Mouse (Mus musculus) E14TG2a.4 (cell line): Measurements from ENCODE around the gene Lrguk.
A peak's percentile ranks its signal among the peaks of the same experiment; 100 is the strongest.

Source experiments
- H3K27me3 ChIP-seq: 2 replicates; pipeline ENCODE4 v1.6.1; 2014; ENCODE audit warnings: low read length, control low read depth; ENCODE audit not compliant: insufficient read depth
- H3K36me3 ChIP-seq: 2 replicates; pipeline ENCODE4 v1.6.1; 2014; ENCODE audit warnings: low read length, control low read depth; ENCODE audit not compliant: insufficient read depth
- H3K4me1 ChIP-seq: replicated peaks from 2 replicates; pipeline ENCODE4 v1.6.1; 2014; ENCODE audit warnings: low read depth, low read length, control low read depth
- H3K4me3 ChIP-seq: replicated peaks from 2 replicates; pipeline ENCODE4 v1.5.1; 2014; ENCODE audit warnings: mild to moderate bottlenecking, low read length
- H3K9me3 ChIP-seq: 2 replicates; pipeline ENCODE4 v1.6.1; 2014; ENCODE audit warnings: low read length, control low read depth
- CTCF ChIP-seq: conservative IDR thresholded peaks from 2 replicates; pipeline ENCODE4 v1.5.1; 2014; ENCODE audit warnings: low read length
- NANOG ChIP-seq: IDR thresholded peaks from 2 replicates; pipeline ENCODE4 v1.6.1; 2014; ENCODE audit warnings: borderline replicate concordance, low read length, mixed read lengths
- POU5F1 ChIP-seq: IDR thresholded peaks from 2 replicates; pipeline ENCODE4 v1.6.1; 2014; ENCODE audit warnings: low read length, borderline replicate concordance

Lrguk gene

DNA sequence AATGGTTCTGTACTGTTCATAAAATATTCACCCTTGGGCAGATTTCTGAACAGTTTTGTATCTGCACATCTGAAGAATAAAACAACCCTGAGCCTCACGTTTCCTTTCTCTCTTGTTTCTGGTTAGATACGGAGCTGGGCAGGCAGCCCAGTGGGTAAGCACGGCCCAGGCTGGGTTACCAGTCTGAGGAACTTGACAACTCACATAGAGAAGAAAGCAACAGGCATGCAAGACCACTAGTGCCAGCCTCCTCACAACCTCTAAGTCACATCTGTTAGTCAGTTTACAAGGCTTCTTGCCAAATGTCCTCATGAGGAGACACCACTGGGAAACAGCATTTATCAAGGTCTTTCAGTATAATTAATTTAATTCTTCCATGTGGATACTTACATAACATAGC is 139.6 kb downstream of the Lrguk start:
- H3K4me1 ChIP-seq, result peaks cover 38% of the 10 kb centered on the region

DNA sequence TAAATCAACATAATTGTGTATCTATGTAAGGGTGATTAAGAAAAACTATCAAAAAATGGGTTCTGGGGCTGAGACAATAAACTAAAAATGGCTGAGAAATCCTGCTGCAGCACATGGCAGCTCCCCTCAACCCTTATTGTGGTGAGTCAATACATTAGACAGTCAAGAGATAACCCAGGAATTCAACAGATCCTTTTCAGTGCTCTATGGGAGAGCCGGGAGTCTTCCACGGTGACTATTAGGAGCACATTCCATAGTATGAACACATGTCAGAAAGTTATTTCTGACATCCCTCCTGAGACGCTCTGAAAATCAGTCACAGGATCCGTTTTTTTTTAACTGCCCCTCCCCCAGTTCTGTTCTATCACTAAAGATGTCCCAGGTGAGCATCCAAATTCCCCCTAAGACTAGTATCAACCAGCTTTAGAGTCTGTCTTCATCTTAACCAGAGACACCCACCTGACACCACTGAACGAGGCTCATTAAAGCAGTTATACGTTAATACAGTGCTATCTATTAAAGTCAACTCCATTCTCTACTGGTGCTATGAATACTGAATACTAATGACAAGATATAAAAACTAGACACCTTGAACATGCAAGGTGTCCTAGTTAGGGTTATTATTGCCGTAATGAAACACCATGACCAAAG is 141.7 kb downstream of the Lrguk start:
- no peaks in the 10 kb centered on the region for H3K9me3 ChIP-seq
- no peak for TF ChIP-seq POU5F1
- TF ChIP-seq NANOG, result no peak
- no peak for TF ChIP-seq CTCF
- H3K4me1 ChIP-seq, result peaks cover 52% of the 10 kb centered on the region

More for the DNA sequence above, 139.6 kb downstream of the Lrguk start:
- Histone ChIP-seq H3K27me3 (no peaks in the 10 kb centered on the region), H3K9me3 (no peaks in the 10 kb centered on the region), H3K4me3 (no peak overlapping the region), H3K36me3 (peaks cover 62% of the 10 kb centered on the region)
- no peak for TF ChIP-seq NANOG
- TF ChIP-seq POU5F1, result no peak
- TF ChIP-seq CTCF, result no peak

DNA sequence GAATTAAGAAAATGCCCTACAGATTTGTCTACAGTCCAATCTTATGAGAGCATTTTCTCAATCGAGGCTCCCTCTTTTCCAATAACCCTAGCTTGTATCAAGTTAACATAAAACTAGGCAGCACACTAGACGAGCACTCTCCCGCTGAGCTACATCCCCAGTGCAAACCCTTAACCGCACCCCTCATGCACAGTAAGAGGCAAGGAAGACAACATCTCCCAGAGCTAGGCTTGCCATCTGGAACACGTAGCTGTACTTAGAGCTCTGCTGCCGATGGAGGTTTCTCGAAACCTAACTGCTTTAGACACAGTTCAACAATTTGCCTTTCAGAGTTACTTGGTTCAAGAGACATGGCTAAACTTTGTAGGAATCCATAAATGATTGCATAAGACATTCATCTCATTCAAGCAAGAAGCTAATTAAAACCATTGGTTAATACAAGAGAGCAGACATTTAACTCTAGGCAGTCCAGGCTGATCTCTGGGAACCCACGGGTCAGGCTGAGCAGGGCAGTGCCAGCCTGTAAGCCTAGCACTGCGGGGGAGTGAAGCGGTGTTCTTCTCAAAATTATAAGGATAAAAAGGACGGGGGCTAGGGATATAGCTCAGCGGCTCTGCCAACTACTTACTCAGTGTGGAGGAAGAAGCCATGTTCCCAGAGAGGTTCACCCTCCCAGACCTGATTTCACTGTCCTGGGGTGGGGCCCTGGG is 142.7 kb downstream of the Lrguk start:
- no peak for TF ChIP-seq POU5F1
- TF ChIP-seq CTCF, result no peak
- peak overlapping the region; percentile 24; the same call in 1 of the 2 replicates for H3K4me3 ChIP-seq
- peaks cover 33% of the 10 kb centered on the region for H3K36me3 ChIP-seq

More for the DNA sequence above, 141.7 kb downstream of the Lrguk start:
- no peaks in the 10 kb centered on the region for H3K27me3 ChIP-seq
- no peak overlapping the region for H3K4me3 ChIP-seq
- peaks cover 42% of the 10 kb centered on the region for H3K36me3 ChIP-seq

DNA sequence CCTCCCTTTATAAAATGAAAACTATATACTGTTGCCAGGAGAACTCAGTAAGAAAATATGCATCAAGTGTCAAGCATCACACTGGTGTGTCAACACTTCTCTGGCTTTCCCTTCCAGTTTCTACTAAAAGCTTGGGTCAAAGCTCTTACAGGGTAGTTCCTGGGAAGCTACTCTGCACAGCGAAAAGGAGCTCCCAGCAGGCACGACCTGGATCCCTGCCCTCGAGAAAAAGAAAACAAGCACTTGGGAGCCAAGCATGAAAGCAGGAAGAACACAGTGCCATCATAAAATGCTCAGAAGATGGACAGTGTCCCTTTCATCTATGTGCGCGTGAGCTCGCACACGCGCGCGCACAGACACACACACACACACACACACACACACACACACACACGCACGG is 144.0 kb downstream of the Lrguk start:
- H3K4me1 ChIP-seq, result peaks cover 61% of the 10 kb centered on the region
- no peak overlapping the region for H3K4me3 ChIP-seq
- no peaks in the 10 kb centered on the region for H3K9me3 ChIP-seq
- TF ChIP-seq POU5F1, result no peak
- no peak for TF ChIP-seq CTCF
- TF ChIP-seq NANOG, result no peak
- no peaks in the 10 kb centered on the region for H3K27me3 ChIP-seq
- H3K36me3 ChIP-seq, result peaks cover 24% of the 10 kb centered on the region

More for the DNA sequence above, 142.7 kb downstream of the Lrguk start:
- peaks cover 57% of the 10 kb centered on the region for H3K4me1 ChIP-seq
- no peaks in the 10 kb centered on the region for H3K9me3 ChIP-seq
- H3K27me3 ChIP-seq, result no peaks in the 10 kb centered on the region

DNA sequence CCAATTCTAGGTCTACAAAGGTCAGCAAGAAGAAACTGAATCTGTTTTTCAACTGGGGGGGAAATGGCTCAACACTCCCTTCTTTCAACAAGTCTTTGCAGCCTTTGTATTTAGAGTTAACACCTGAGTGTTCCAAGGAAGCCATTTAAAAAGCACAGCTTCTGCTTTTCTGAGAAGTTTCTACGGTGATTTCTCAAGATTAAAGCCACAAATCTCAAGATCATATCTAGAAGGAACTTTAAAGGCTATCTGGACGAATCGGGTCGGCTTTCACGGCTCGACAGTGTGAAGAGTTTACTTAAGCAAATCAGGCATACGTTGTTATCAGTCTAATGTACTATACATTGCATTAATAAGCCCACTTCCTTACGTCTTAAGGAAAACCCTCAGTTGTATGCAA is 145.5 kb downstream of the Lrguk start:
- H3K9me3 ChIP-seq, result no peaks in the 10 kb centered on the region
- H3K4me3 ChIP-seq, result no peak overlapping the region
- H3K36me3 ChIP-seq, result peaks cover 14% of the 10 kb centered on the region
- H3K4me1 ChIP-seq, result peaks cover 59% of the 10 kb centered on the region
- no peaks in the 10 kb centered on the region for H3K27me3 ChIP-seq
- TF ChIP-seq CTCF (no peak), NANOG (no peak), POU5F1 (no peak)

DNA sequence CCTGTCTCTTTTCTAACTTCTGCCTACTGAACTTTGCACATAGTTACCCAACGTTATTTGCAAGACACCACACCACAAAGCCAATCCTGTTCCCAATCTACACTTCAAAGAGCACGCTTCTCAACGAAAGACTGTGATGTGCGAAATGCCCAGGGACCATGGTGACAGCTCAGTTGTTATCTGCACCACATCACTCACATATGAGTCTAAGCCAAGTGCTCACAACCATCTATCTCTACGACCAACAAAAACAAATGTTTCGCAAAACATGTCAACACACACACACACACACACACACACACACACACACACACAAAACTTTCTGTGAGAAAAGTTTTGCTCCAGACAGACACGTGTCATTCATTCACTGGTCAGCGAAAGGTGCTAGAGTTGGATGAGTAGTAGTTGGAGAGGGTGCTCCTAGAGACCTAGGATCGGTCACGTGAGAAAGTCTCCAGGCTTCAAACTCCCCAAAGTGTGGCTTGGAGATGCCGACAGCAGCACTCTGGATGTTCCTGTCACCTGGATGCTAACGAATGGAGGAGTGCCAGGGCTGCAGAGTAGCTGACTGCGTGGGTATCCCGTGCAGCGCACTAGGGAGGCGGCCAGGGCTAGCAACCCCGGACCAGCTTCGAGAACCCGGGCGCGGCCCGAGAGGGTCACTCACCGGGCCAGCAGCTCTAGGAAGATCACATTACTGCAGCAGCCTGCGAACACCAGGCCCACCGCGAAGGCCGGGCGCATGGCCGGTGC is 147.0 kb downstream of the Lrguk start:
- Histone ChIP-seq H3K4me1 (peaks cover 61% of the 10 kb centered on the region), H3K27me3 (no peaks in the 10 kb centered on the region), H3K4me3 (peak overlapping the region; percentile 95), H3K9me3 (peaks cover 13% of the 10 kb centered on the region), H3K36me3 (0 out of 2 replicates have a peak, but pooled peaks cover 7% of the 10 kb centered on the region)
- TF ChIP-seq POU5F1, result no peak
- no peak for TF ChIP-seq CTCF
- TF ChIP-seq NANOG, result no peak

DNA sequence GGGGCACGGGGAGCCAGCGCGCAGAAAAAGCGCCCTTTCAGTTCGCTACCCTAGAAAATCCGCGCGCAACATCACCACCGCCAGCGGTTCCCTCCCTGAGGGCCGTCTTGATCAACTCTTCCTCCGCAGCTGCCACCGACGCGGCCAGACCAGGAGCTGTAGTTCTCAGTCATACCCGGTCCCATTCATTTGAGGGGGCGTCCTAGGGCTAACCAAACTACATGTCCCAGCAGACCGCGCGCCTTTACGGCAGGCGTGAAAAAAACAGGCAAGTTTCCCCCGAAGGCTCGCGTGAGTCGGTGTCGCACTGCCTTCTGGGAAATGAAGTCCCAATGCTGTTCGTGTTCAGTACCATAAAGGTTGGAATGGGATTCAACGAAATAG is 147.6 kb downstream of the Lrguk start, which contains the start of gene Slc35b4:
TSS of gene Slc35b4 (minus strand) at position 248 of the 384 bp plus-strand sequence.
- TF ChIP-seq POU5F1 (no peak), NANOG (no peak), CTCF (no peak)
- Histone ChIP-seq H3K9me3 (peaks cover 13% of the 10 kb centered on the region), H3K4me3 (peak within 1 kb of the TSS; percentile 95), H3K27me3 (no peaks in the 10 kb centered on the region), H3K36me3 (0 out of 2 replicates have a peak, but pooled peaks cover 7% of the 10 kb centered on the region), H3K4me1 (peaks cover 61% of the 10 kb centered on the region)

DNA sequence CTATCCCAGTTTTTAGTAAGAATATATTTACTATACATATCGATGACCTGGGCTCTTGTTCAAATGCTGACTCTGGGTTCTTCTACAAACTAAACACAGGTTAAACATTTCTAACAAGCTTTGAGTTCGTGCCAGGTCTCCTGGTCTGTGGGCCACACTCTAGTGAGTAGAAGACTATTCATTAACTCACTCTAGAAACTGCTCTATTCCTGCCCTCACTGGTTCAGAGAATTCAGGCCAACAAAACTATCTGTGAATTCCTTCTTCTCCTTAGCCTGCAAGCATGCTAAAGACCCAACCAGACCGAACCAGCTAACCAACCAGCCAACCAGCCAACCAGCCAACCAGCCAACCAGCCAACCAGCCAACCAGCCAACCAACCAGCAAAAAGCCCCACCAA is 149.8 kb downstream of the Lrguk start:
- no peak overlapping the region for H3K4me3 ChIP-seq
- peaks cover 13% of the 10 kb centered on the region for H3K9me3 ChIP-seq
- no peaks in the 10 kb centered on the region for H3K36me3 ChIP-seq
- no peaks in the 10 kb centered on the region for H3K27me3 ChIP-seq
- no peak for TF ChIP-seq CTCF
- no peak for TF ChIP-seq NANOG
- TF ChIP-seq POU5F1, result no peak
- peaks cover 61% of the 10 kb centered on the region for H3K4me1 ChIP-seq
